Mouse (Mus musculus) bone marrow macrophage, adult 2 months (primary cell): ENCODE measurements at regions not wholly inside any gene's neighbourhood (a gene's known extent, or its start where the extent isn't known, plus 50 kb on each side); places are given as distances from the start of the nearest gene placed in this dataset.

Source experiments
- CTCF ChIP-seq: IDR thresholded peaks from 2 replicates; pipeline ENCODE4 v1.5.1; 2012; ENCODE audit warnings: low read depth, mild to moderate bottlenecking, low read length, moderate library complexity
- POLR2A ChIP-seq: IDR thresholded peaks from 2 replicates; pipeline ENCODE4 v1.6.1; 2012; ENCODE audit warnings: mild to moderate bottlenecking, low read depth, low read length, borderline replicate concordance

GRCm38 (mm10) chr16:29727397-29727796 is 148.3 kb downstream of the Opa1 start:
- no peak for TF ChIP-seq CTCF
- no peak for TF ChIP-seq POLR2A
